Mouse (Mus musculus) heart, adult 2 months (tissue): ENCODE measurements around the gene Fcmr.

Experiments
- CTCF ChIP-seq: fragments of 200-600 bp; IDR thresholded peaks from 2 replicates; pipeline ENCODE4 v1.8.1; 2022; ENCODE audit warnings: antibody characterized with exemption, mild to moderate bottlenecking, moderate library complexity
- EP300 ChIP-seq: fragments of 200-500 bp; IDR thresholded peaks from 2 replicates; pipeline ENCODE4 v1.6.1; 2011; ENCODE audit warnings: low read depth, low read length, control low read depth; ENCODE audit not compliant: insufficient read depth
- POLR2A ChIP-seq: fragments of 200-500 bp; IDR thresholded peaks from 2 replicates; pipeline ENCODE4 v1.6.1; 2011; ENCODE audit warnings: mild to moderate bottlenecking, low read depth, low read length, control low read depth; ENCODE audit not compliant: insufficient read depth

DNA sequence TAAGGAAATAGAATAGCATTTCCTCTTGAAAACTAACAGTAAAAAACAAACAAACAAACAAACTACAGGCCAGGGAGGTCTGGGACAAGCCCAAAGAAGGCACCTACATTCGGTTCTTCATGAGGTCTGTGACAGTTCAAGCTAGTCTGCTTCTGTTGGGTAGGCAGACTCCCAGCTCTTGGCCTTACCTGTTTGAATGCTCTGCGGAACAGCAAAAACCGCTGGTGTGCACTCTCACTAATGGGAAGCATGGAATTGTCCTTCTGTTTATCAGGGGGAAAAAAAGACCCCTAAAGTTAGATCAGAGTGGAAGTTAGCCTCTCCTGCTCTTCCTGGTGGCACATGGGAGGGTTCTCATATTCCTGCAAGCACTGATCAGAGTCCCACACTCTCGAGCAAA lies 17.7 kb downstream of the Fcmr start:
- TF ChIP-seq CTCF (no peak), POLR2A (no peak), EP300 (no peak)
